Comparison of ENCODE assay signal across 15 mouse cellular contexts in genomic region chr13:77131132-77131531, GRCm38 (mm10).
"Had no signal": no experiment of that assay in that cellular context is flagged by ENCODE, and none has a peak within 500 bp of the region (broad histone marks: within the 10 kb centered on the region; RNA-seq: fewer than 3 reads in every experiment).

No protein-coding gene starts in this region.

- H3K27ac ChIP-seq: kidney, postnatal 0 days; layer of hippocampus, adult 2 months; limb, embryonic 13.5 days; liver, embryonic 15.5 days; midbrain, embryonic 15.5 days; neural tube, embryonic 13.5 days had no signal

- DNase-seq: kidney, postnatal 4 days; left cerebral cortex, postnatal 4 days; lung, adult 2 months; lung, postnatal 36 days; retina, postnatal 1 day; right cerebral cortex, postnatal 4 days; thymus, postnatal 36 days had no signal

- H3K4me2 ChIP-seq: limb, embryonic 13.5 days; liver, embryonic 15.5 days; midbrain, embryonic 11.5 days; midbrain, embryonic 15.5 days; neural tube, embryonic 13.5 days had no signal

- H3K4me3 ChIP-seq: layer of hippocampus, adult 2 months; limb, embryonic 13.5 days; liver, embryonic 15.5 days; midbrain, embryonic 15.5 days; neural tube, embryonic 13.5 days had no signal

- H3K36me3 ChIP-seq: limb, embryonic 13.5 days; liver, embryonic 15.5 days; midbrain, embryonic 15.5 days; neural tube, embryonic 13.5 days had no signal

- H3K9ac ChIP-seq: limb, embryonic 13.5 days; liver, embryonic 15.5 days; midbrain, embryonic 15.5 days; neural tube, embryonic 13.5 days had no signal

- ATAC-seq: lung, postnatal 0 days; midbrain, embryonic 15.5 days had no signal

- H3K27me3 ChIP-seq: limb, embryonic 13.5 days; liver, embryonic 15.5 days; midbrain, embryonic 15.5 days; neural tube, embryonic 13.5 days had no signal

- H3K9me3 ChIP-seq: limb, embryonic 13.5 days; liver, embryonic 15.5 days; midbrain, embryonic 15.5 days; neural tube, embryonic 13.5 days had no signal
